Mouse (Mus musculus): Measurements from ENCODE around the gene Vti1a. TPM values are rescaled to one million over a fixed set of nuclear protein-coding genes. Genes with fewer than 3 reads are reported as not detected.

Gene Vti1a
- 24.4 and 27.4 TPM in 2 replicates for polyA plus RNA-seq (2015; fragmentation: Nextera tagmentation; extraction: Ambion mirVana)

- Histone ChIP-seq H3K4me1 (ENCODE audit: control insufficient read depth, insufficient read depth, low read length) (peaks cover 16% of the 10 kb centered on the region), H3K9ac (ENCODE audit: low read depth, low read length) (peak within 1 kb of the TSS; percentile 93), H3K36me3 (ENCODE audit: control insufficient read depth, insufficient read depth, low read length) (no peaks in the 10 kb centered on the region), H3K27me3 (replicated peaks; ENCODE audit: control insufficient read depth, insufficient read depth, low read length) (no peaks in the 10 kb centered on the region), H3K27ac (ENCODE audit: low read length) (peak within 1 kb of the TSS; percentile 87), H3K4me2 (ENCODE audit: low read depth, low read length) (peak within 1 kb of the TSS; percentile 83), H3K4me3 (ENCODE audit: low read length) (peak within 1 kb of the TSS; percentile 95), H3K9me3 (ENCODE audit: control insufficient read depth, low read length) (no peaks in the 10 kb centered on the region)
- WGBS = under 1% methylated on average over 48 of the region's 48 CpGs
- peak; percentile 92 for ATAC-seq
These were observed at the start of gene Vti1a for GRCm38 (mm10) chr19:55316109-55316714. TSS of gene Vti1a (plus strand) at chr19:55316295.

GRCm38 (mm10) chr19:55266786-55267185 is 49.3 kb upstream of the Vti1a start:
- Histone ChIP-seq H3K9ac (ENCODE audit: low read depth, low read length) (no peak overlapping the region), H3K9me3 (ENCODE audit: control insufficient read depth, low read length) (no peaks in the 10 kb centered on the region), H3K27me3 (replicated peaks; ENCODE audit: control insufficient read depth, insufficient read depth, low read length) (no peaks in the 10 kb centered on the region), H3K36me3 (ENCODE audit: control insufficient read depth, insufficient read depth, low read length) (peaks cover 4% of the 10 kb centered on the region; the same call in 1 of the 2 replicates), H3K4me2 (ENCODE audit: low read depth, low read length) (no peak overlapping the region), H3K4me1 (ENCODE audit: control insufficient read depth, insufficient read depth, low read length) (peaks cover 38% of the 10 kb centered on the region), H3K4me3 (ENCODE audit: low read length) (no peak overlapping the region), H3K27ac (ENCODE audit: low read length) (0 out of 2 replicates have a peak overlapping the region, but pooled peaks have one; percentile 0)
- 83% methylated on average over 3 of the region's 3 CpGs for WGBS
- no peak for ATAC-seq

- no peak overlapping the region for H3K4me2 ChIP-seq (ENCODE audit: low read depth, low read length)
- ATAC-seq = peak; percentile 92
- H3K9ac ChIP-seq (ENCODE audit: low read depth, low read length) = no peak overlapping the region
- no peak overlapping the region for H3K4me3 ChIP-seq (ENCODE audit: low read length)
- 49% methylated on average over 3 of the region's 3 CpGs for WGBS
- peaks cover 38% of the 10 kb centered on the region for H3K4me1 ChIP-seq (ENCODE audit: control insufficient read depth, insufficient read depth, low read length)
- H3K27me3 ChIP-seq (replicated peaks; ENCODE audit: control insufficient read depth, insufficient read depth, low read length) = no peaks in the 10 kb centered on the region
- H3K9me3 ChIP-seq (ENCODE audit: control insufficient read depth, low read length) = no peaks in the 10 kb centered on the region
- H3K27ac ChIP-seq (ENCODE audit: low read length) = peak overlapping the region; percentile 58
- peaks cover 4% of the 10 kb centered on the region; the same call in 1 of the 2 replicates for H3K36me3 ChIP-seq (ENCODE audit: control insufficient read depth, insufficient read depth, low read length)
These were observed 47.9 kb upstream of the Vti1a start for GRCm38 (mm10) chr19:55268150-55268549.

DNA sequence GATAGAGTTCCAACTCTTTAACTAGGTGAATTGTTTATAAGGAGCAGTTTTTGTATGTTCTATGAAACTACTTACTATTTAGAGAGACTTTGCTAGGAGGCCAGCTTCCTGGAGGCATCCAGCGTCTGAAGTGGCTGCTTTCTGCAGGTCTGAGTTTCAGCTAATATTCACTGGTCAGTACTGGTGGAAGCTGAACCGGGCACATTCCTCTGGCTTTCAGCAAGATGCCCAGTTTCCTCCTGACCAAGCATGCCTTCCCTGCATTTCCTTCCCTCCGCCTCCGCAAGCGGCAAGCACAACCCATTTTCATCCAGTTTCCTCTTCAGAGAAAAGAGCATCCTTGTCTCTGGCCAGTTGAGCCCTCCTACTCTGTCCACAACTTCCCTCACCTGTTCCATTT is 47.0 kb upstream of the Vti1a start:
- H3K9ac ChIP-seq (ENCODE audit: low read depth, low read length) = no peak overlapping the region
- no peak overlapping the region for H3K4me3 ChIP-seq (ENCODE audit: low read length)
- no peaks in the 10 kb centered on the region for H3K9me3 ChIP-seq (ENCODE audit: control insufficient read depth, low read length)
- no peaks in the 10 kb centered on the region for H3K27me3 ChIP-seq (replicated peaks; ENCODE audit: control insufficient read depth, insufficient read depth, low read length)
- H3K36me3 ChIP-seq (ENCODE audit: control insufficient read depth, insufficient read depth, low read length) = peaks cover 4% of the 10 kb centered on the region; the same call in 1 of the 2 replicates
- no peak for ATAC-seq
- H3K4me2 ChIP-seq (ENCODE audit: low read depth, low read length) = no peak overlapping the region
- peaks cover 38% of the 10 kb centered on the region for H3K4me1 ChIP-seq (ENCODE audit: control insufficient read depth, insufficient read depth, low read length)
- WGBS = 86% methylated on average over 5 of the region's 5 CpGs
- peak overlapping the region; percentile 58 for H3K27ac ChIP-seq (ENCODE audit: low read length)

- H3K9ac ChIP-seq (ENCODE audit: low read depth, low read length) = no peak overlapping the region
- H3K4me3 ChIP-seq (ENCODE audit: low read length) = no peak overlapping the region
- H3K4me1 ChIP-seq (ENCODE audit: control insufficient read depth, insufficient read depth, low read length) = peaks cover 33% of the 10 kb centered on the region
- H3K4me2 ChIP-seq (ENCODE audit: low read depth, low read length) = no peak overlapping the region
- H3K27me3 ChIP-seq (replicated peaks; ENCODE audit: control insufficient read depth, insufficient read depth, low read length) = no peaks in the 10 kb centered on the region
- H3K27ac ChIP-seq (ENCODE audit: low read length) = peak overlapping the region; percentile 57
- peaks cover 4% of the 10 kb centered on the region; the same call in 1 of the 2 replicates for H3K36me3 ChIP-seq (ENCODE audit: control insufficient read depth, insufficient read depth, low read length)
- whole genome bisulfite sequencing = 31% methylated on average over 3 of the region's 3 CpGs
- H3K9me3 ChIP-seq (ENCODE audit: control insufficient read depth, low read length) = no peaks in the 10 kb centered on the region
- ATAC-seq = peak; percentile 69
These were observed 44.6 kb upstream of the Vti1a start for GRCm38 (mm10) chr19:55271448-55271847.

DNA sequence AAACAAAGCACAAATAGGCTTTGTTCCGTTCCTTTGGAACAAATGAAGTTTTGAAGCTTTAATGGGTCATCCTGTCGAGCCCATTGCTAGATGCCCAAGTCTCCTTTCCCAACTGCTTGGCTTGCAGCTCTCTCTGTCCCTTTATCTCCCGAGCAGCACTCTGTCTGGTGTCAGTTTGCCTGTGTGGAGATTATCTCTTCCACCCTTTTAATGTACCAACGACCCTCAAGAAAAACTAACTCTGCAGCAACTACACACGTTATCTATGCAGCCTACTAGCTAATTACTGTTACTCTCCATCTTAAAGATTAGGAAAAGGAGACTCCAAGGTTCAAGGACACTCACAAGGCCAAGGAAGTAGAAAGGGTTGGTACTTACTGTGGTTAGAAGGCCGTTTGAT is 42.8 kb upstream of the Vti1a start:
- Histone ChIP-seq H3K9me3 (ENCODE audit: control insufficient read depth, low read length) (no peaks in the 10 kb centered on the region), H3K27me3 (replicated peaks; ENCODE audit: control insufficient read depth, insufficient read depth, low read length) (no peaks in the 10 kb centered on the region), H3K36me3 (ENCODE audit: control insufficient read depth, insufficient read depth, low read length) (peaks cover 4% of the 10 kb centered on the region; the same call in 1 of the 2 replicates), H3K4me2 (ENCODE audit: low read depth, low read length) (no peak overlapping the region), H3K4me1 (ENCODE audit: control insufficient read depth, insufficient read depth, low read length) (peaks cover 18% of the 10 kb centered on the region), H3K9ac (ENCODE audit: low read depth, low read length) (no peak overlapping the region), H3K27ac (ENCODE audit: low read length) (no peak overlapping the region), H3K4me3 (ENCODE audit: low read length) (no peak overlapping the region)
- WGBS = 68% methylated on average over 6 of the region's 6 CpGs
- ATAC-seq = no peak

- Histone ChIP-seq H3K27ac (ENCODE audit: low read length) (no peak overlapping the region), H3K4me1 (ENCODE audit: control insufficient read depth, insufficient read depth, low read length) (peaks cover 5% of the 10 kb centered on the region), H3K4me3 (ENCODE audit: low read length) (no peak overlapping the region), H3K9ac (ENCODE audit: low read depth, low read length) (no peak overlapping the region), H3K36me3 (ENCODE audit: control insufficient read depth, insufficient read depth, low read length) (peaks cover under 1% of the 10 kb centered on the region; the same call in 1 of the 2 replicates), H3K4me2 (ENCODE audit: low read depth, low read length) (no peak overlapping the region), H3K9me3 (ENCODE audit: control insufficient read depth, low read length) (no peaks in the 10 kb centered on the region), H3K27me3 (replicated peaks; ENCODE audit: control insufficient read depth, insufficient read depth, low read length) (no peaks in the 10 kb centered on the region)
- ATAC-seq = no peak
- 83% methylated on average over 4 of the region's 4 CpGs for WGBS
These were observed 40.0 kb upstream of the Vti1a start for GRCm38 (mm10) chr19:55276100-55276499.

DNA sequence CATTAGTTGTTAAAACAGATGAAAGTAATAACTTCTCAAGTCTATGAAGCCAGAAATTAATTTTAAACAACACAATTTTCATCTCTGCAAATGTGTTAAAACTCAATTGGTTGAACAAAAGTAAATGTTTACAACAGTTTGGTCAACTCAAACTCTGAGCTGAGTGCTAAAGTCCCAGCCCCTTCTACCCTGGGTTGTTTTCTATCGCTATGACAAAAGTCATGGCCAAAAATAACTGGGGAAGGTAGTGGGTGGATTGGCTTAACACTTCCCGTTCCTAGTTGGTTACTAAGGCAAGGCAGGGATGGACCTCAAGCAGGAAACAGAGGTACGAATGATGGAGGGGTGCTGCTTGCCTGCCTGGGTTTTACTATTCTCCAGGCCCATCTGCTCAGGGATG is 39.3 kb upstream of the Vti1a start:
- Histone ChIP-seq H3K27ac (ENCODE audit: low read length) (no peak overlapping the region), H3K9me3 (ENCODE audit: control insufficient read depth, low read length) (no peaks in the 10 kb centered on the region), H3K4me3 (ENCODE audit: low read length) (no peak overlapping the region), H3K9ac (ENCODE audit: low read depth, low read length) (no peak overlapping the region), H3K4me2 (ENCODE audit: low read depth, low read length) (no peak overlapping the region), H3K27me3 (replicated peaks; ENCODE audit: control insufficient read depth, insufficient read depth, low read length) (no peaks in the 10 kb centered on the region), H3K4me1 (ENCODE audit: control insufficient read depth, insufficient read depth, low read length) (no peaks in the 10 kb centered on the region), H3K36me3 (ENCODE audit: control insufficient read depth, insufficient read depth, low read length) (peaks cover 7% of the 10 kb centered on the region)
- whole genome bisulfite sequencing = 81% methylated on average over 3 of the region's 3 CpGs
- no peak for ATAC-seq

DNA sequence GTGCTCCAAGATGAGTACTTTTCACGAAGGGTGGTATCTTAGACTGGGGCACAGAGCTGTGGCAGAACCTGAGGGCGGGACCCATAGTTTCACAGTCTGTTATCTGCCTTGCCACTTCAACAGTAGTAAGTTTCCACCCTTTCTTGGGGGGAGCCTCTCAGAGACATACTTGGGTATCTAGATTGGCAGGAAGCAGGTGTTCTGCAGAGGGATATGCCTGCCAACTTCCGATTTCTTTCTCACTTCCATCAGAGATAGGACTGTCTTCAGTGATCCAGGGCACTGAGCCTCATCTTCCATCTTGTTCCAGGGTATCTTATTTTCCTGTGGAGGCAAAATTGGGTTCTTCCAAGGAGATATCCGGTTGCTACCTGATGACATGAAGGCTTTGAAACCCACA is 32.0 kb upstream of the Vti1a start:
- Histone ChIP-seq H3K4me3 (ENCODE audit: low read length) (no peak overlapping the region), H3K36me3 (ENCODE audit: control insufficient read depth, insufficient read depth, low read length) (peaks cover 17% of the 10 kb centered on the region; the same call in 1 of the 2 replicates), H3K27ac (ENCODE audit: low read length) (no peak overlapping the region), H3K4me2 (ENCODE audit: low read depth, low read length) (no peak overlapping the region), H3K4me1 (ENCODE audit: control insufficient read depth, insufficient read depth, low read length) (no peaks in the 10 kb centered on the region), H3K9ac (ENCODE audit: low read depth, low read length) (no peak overlapping the region), H3K9me3 (ENCODE audit: control insufficient read depth, low read length) (no peaks in the 10 kb centered on the region), H3K27me3 (replicated peaks; ENCODE audit: control insufficient read depth, insufficient read depth, low read length) (no peaks in the 10 kb centered on the region)
- WGBS = 91% methylated on average over 4 of the region's 4 CpGs
- peak; percentile 70; the same call in 1 of the 2 replicates for ATAC-seq
